Mouse (Mus musculus): ENCODE results near the gene Psma4. TPM values are rescaled to one million over a fixed set of nuclear protein-coding genes. Genes with fewer than 3 reads are reported as not detected.

Psma4 gene
- total and polyA plus RNA-seq, 3 experiments, result 264 to 662 (median 407) TPM

GRCm38 (mm10) chr9:54919946-54920345 is 30.6 kb upstream of the Psma4 start:
- no peaks in the 10 kb centered on the region; a peak in 1 of 4 replicates for H3K4me1 ChIP-seq (ENCODE audit: control insufficient read depth in 1 of 2, insufficient read depth in 2 of 2)
- H3K27me3 ChIP-seq (replicated peaks), result no peaks in the 10 kb centered on the region
- in situ Hi-C loops (cut with MboI; ENCODE audit: low pct_ligation_motif_present, low pct_unique_long_range_greater_than_20kb, low sequenced_read_pairs), result no loop called here
- no peak for DNase-seq (ENCODE audit: extremely low read depth)
- no peak overlapping the region for H3K27ac ChIP-seq (ENCODE audit: insufficient read depth, low read depth)
- no peak overlapping the region for H3K4me2 ChIP-seq (ENCODE audit: insufficient read depth, low read depth, poor library complexity, severe bottlenecking)
- no peaks in the 10 kb centered on the region for H3K36me3 ChIP-seq (replicated peaks in 1 of 2; ENCODE audit: control insufficient read depth in 1 of 2, insufficient read depth in 1 of 2, low read length in 1 of 2)
- no peaks in the 10 kb centered on the region for H3K79me2 ChIP-seq (replicated peaks; ENCODE audit: control insufficient read depth, extremely low read depth, insufficient read depth, poor library complexity, severe bottlenecking)
- peaks cover 6% of the 10 kb centered on the region for H3K9me3 ChIP-seq (replicated peaks; ENCODE audit: low read length)
- no peak overlapping the region for H3K9ac ChIP-seq (ENCODE audit: insufficient read depth, low read depth)
- dilution Hi-C loops (cut with MboI; ENCODE audit: extremely low pct_ligation_motif_present, extremely low pct_unique_long_range_greater_than_20kb, low sequenced_read_pairs), result no loop called here
- no peak overlapping the region for H3K4me3 ChIP-seq (replicated peaks in 1 of 3; ENCODE audit: low read depth in 2 of 3, low read length in 2 of 3, poor library complexity in 1 of 3)
- no peak for TF ChIP-seq GABPA (IDR thresholded peaks at IDR 0.05; ENCODE audit: insufficient replicate concordance, low read depth, low read length)
- TF ChIP-seq KAT2A (IDR thresholded peaks at IDR 0.05; ENCODE audit: insufficient replicate concordance, low read length), result no peak
- no peak for TF ChIP-seq JUND (conservative IDR thresholded peaks at IDR 0.05; ENCODE audit: low read depth, low read length)
- TF ChIP-seq IRF4 (IDR thresholded peaks at IDR 0.05; ENCODE audit: low read depth, low read length), result no peak
- no peak for TF ChIP-seq HCFC1 (IDR thresholded peaks at IDR 0.05; ENCODE audit: low read depth, low read length)
- no peak for TF ChIP-seq MEF2A (IDR thresholded peaks at IDR 0.05; ENCODE audit: borderline replicate concordance, low read depth, low read length)
- TF ChIP-seq ZNF384 (IDR thresholded peaks at IDR 0.05; ENCODE audit: low read depth, low read length), result no peak

GRCm38 (mm10) chr9:54930741-54931140 is 19.8 kb upstream of the Psma4 start:
- no peak overlapping the region for H3K27ac ChIP-seq (ENCODE audit: insufficient read depth, low read depth)
- no peak overlapping the region for H3K9ac ChIP-seq (ENCODE audit: insufficient read depth, low read depth)
- TF ChIP-seq TBP (conservative IDR thresholded peaks at IDR 0.05; ENCODE audit: low read depth, low read length) (no peak), JUND (conservative IDR thresholded peaks at IDR 0.05; ENCODE audit: low read depth, low read length) (no peak), BHLHE40 (IDR thresholded peaks at IDR 0.05; ENCODE audit: low read depth, low read length) (no peak), ZC3H11A (IDR thresholded peaks at IDR 0.05; ENCODE audit: low read depth, low read length) (no peak), USF2 (conservative IDR thresholded peaks at IDR 0.05; ENCODE audit: low read depth, low read length) (no peak), KAT2A (IDR thresholded peaks at IDR 0.05; ENCODE audit: insufficient replicate concordance, low read length) (no peak), ZMIZ1 (IDR thresholded peaks at IDR 0.05; ENCODE audit: low read depth, low read length) (no peak), SIN3A (IDR thresholded peaks at IDR 0.05; ENCODE audit: low read length) (no peak), ETS1 (conservative IDR thresholded peaks at IDR 0.05; ENCODE audit: low read depth, low read length) (no peak), MAZ (IDR thresholded peaks at IDR 0.05; ENCODE audit: low read depth, low read length) (no peak), USF1 (IDR thresholded peaks at IDR 0.05; ENCODE audit: low read depth, low read length) (no peak), NELFE (IDR thresholded peaks at IDR 0.05; ENCODE audit: low read depth, low read length) (no peak), ELF1 (IDR thresholded peaks at IDR 0.05; ENCODE audit: low read depth, low read length) (no peak), CHD1 (IDR thresholded peaks at IDR 0.05; ENCODE audit: low read depth, low read length) (no peak)
- H3K79me2 ChIP-seq (replicated peaks; ENCODE audit: control insufficient read depth, extremely low read depth, insufficient read depth, poor library complexity, severe bottlenecking), result no peaks in the 10 kb centered on the region
- H3K27me3 ChIP-seq (replicated peaks), result no peaks in the 10 kb centered on the region
- in situ Hi-C loops (cut with MboI; ENCODE audit: low pct_ligation_motif_present, low pct_unique_long_range_greater_than_20kb, low sequenced_read_pairs), result no loop called here
- H3K4me1 ChIP-seq (ENCODE audit: control insufficient read depth in 1 of 2, insufficient read depth in 2 of 2), result peaks cover 0 to 3% of the 10 kb centered on the region in 2 experiments; a peak in 1 of 4 replicates
- H3K4me2 ChIP-seq (ENCODE audit: insufficient read depth, low read depth, poor library complexity, severe bottlenecking), result no peak overlapping the region
- dilution Hi-C loops (cut with MboI; ENCODE audit: extremely low pct_ligation_motif_present, extremely low pct_unique_long_range_greater_than_20kb, low sequenced_read_pairs), result no loop called here
- H3K9me3 ChIP-seq (replicated peaks; ENCODE audit: low read length), result no peaks in the 10 kb centered on the region
- H3K36me3 ChIP-seq (replicated peaks in 1 of 2; ENCODE audit: control insufficient read depth in 1 of 2, insufficient read depth in 1 of 2, low read length in 1 of 2), result no peaks in the 10 kb centered on the region
- no peak for DNase-seq (ENCODE audit: extremely low read depth)
- H3K4me3 ChIP-seq (replicated peaks in 1 of 3; ENCODE audit: low read depth in 2 of 3, low read length in 2 of 3, poor library complexity in 1 of 3), result no peak overlapping the region

Measured in CH12.LX (cell line).